Mouse (Mus musculus): Measurements from ENCODE around the gene Gm10378. TPM values are rescaled to one million over a fixed set of nuclear protein-coding genes. Genes with fewer than 3 reads are reported as not detected.
"Not testable (repeated sequence)": the region's sequence is repeated elsewhere in the genome, so short reads cannot be mapped to it uniquely, and the experiment has no call there.

Gm10378 gene
- not detected in 2 replicates for polyA plus RNA-seq (2014; fragmentation: Nextera tagmentation; extraction: Ambion mirVana)

GRCm38 (mm10) chr14:42655638-42656037 is at the start of gene Gm10378:
Gm10378 (plus strand) TSS chr14:42655938.
- not testable (repeated sequence) for H3K4me3 ChIP-seq (ENCODE audit: control insufficient read depth in 1 of 2, insufficient read depth in 1 of 2, low read depth in 1 of 2, low read length in 2 of 2); H3K4me1 ChIP-seq (ENCODE audit: control insufficient read depth in 2 of 2, insufficient read depth in 2 of 2, low read length in 2 of 2); ATAC-seq (ENCODE audit: insufficient number of reproducible peaks, insufficient read depth, low FRiP score, low read depth); H3K9ac ChIP-seq (ENCODE audit: low read length); H3K27me3 ChIP-seq (ENCODE audit: control insufficient read depth, insufficient read depth, low read length); H3K36me3 ChIP-seq (ENCODE audit: control insufficient read depth, insufficient read depth, low read length); H3K4me2 ChIP-seq (ENCODE audit: low read length); H3K9me3 ChIP-seq (ENCODE audit: control insufficient read depth, low read length); H3K27ac ChIP-seq (replicated peaks in 1 of 2; ENCODE audit: control insufficient read depth in 1 of 2, insufficient read depth in 1 of 2, low read depth in 2 of 2, low read length in 2 of 2)
- no CpG with 5 or more reads among the region's 1 CpGs for WGBS

- ATAC-seq (ENCODE audit: insufficient number of reproducible peaks, insufficient read depth, low FRiP score, low read depth) = not testable (repeated sequence)
Measured at GRCm38 (mm10) chr14:42641817-42642216, 13.9 kb upstream of the Gm10378 start, which contains the start of gene Gm3633. Gm3633 (minus strand) TSS chr14:42641917.

More at GRCm38 (mm10) chr14:42641817-42642216, 13.9 kb upstream of the Gm10378 start, which contains the start of gene Gm3633:
- not testable (repeated sequence) for H3K9ac ChIP-seq (ENCODE audit: low read length); H3K27ac ChIP-seq (replicated peaks in 1 of 2; ENCODE audit: control insufficient read depth in 1 of 2, insufficient read depth in 1 of 2, low read depth in 2 of 2, low read length in 2 of 2); H3K27me3 ChIP-seq (ENCODE audit: control insufficient read depth, insufficient read depth, low read length); H3K9me3 ChIP-seq (ENCODE audit: control insufficient read depth, low read length); H3K4me3 ChIP-seq (ENCODE audit: control insufficient read depth in 1 of 2, insufficient read depth in 1 of 2, low read depth in 1 of 2, low read length in 2 of 2); H3K4me1 ChIP-seq (ENCODE audit: control insufficient read depth in 2 of 2, insufficient read depth in 2 of 2, low read length in 2 of 2); H3K4me2 ChIP-seq (ENCODE audit: low read length); H3K36me3 ChIP-seq (ENCODE audit: control insufficient read depth, insufficient read depth, low read length)
- WGBS = no CpG with 5 or more reads among the region's 2 CpGs

Small RNAs within 50 kb of the gene (microRNA-seq; reads per million reads assigned to microRNA genes)
- gene Gm23620 (not detected), gene Gm25228 (not detected)

Other genes with a start within 250 kb of the Gm10378 start
- not detected in 2 replicates for gene Gm8005, start 216.3 kb upstream of the Gm10378 start, polyA plus RNA-seq (2014; fragmentation: Nextera tagmentation; extraction: Ambion mirVana)
- gene Gm8011, start 192.1 kb upstream of the Gm10378 start, polyA plus RNA-seq (2014; fragmentation: Nextera tagmentation; extraction: Ambion mirVana) = not detected in 2 replicates
- not detected in 2 replicates for gene Gm8020, start 153.6 kb upstream of the Gm10378 start, polyA plus RNA-seq (2014; fragmentation: Nextera tagmentation; extraction: Ambion mirVana)
- not detected in 2 replicates for gene Gm8024, start 131.7 kb upstream of the Gm10378 start, polyA plus RNA-seq (2014; fragmentation: Nextera tagmentation; extraction: Ambion mirVana)
- gene Gm17124, start 56.1 kb upstream of the Gm10378 start, polyA plus RNA-seq (2014; fragmentation: Nextera tagmentation; extraction: Ambion mirVana) = not detected in 2 replicates
- gene Gm3633, start 14.0 kb upstream of the Gm10378 start, polyA plus RNA-seq (2014; fragmentation: Nextera tagmentation; extraction: Ambion mirVana) = not detected in 2 replicates
- not detected in 2 replicates for gene Gm3015, start 112.9 kb downstream of the Gm10378 start, polyA plus RNA-seq (2014; fragmentation: Nextera tagmentation; extraction: Ambion mirVana)
- gene Gm10377, start 142.0 kb downstream of the Gm10378 start, polyA plus RNA-seq (2014; fragmentation: Nextera tagmentation; extraction: Ambion mirVana) = not detected in 2 replicates
- gene Gm21977, start 197.5 kb downstream of the Gm10378 start, polyA plus RNA-seq (2014; fragmentation: Nextera tagmentation; extraction: Ambion mirVana) = not detected in 2 replicates